Mouse (Mus musculus) stomach, postnatal 0 days (tissue): ENCODE results near the gene Ush1c.

Experiments used
- CTCF ChIP-seq: IDR thresholded peaks from 2 replicates; pipeline ENCODE4 v1.5.1; 2016; ENCODE audit warnings: antibody characterized with exemption, low read depth, mild to moderate bottlenecking, moderate library complexity
- EP300 ChIP-seq: optimal IDR thresholded peaks from 2 replicates; pipeline ENCODE3; 2016; ENCODE audit warnings: antibody characterized with exemption

GRCm38 (mm10) chr7:46201649-46202048 lies 36.7 kb downstream of the Ush1c start:
- no peak for TF ChIP-seq CTCF
- no peak for TF ChIP-seq EP300
